Mouse (Mus musculus): Measurements from ENCODE around the gene Per3. TPM values are rescaled to one million over a fixed set of nuclear protein-coding genes. Genes with fewer than 3 reads are reported as not detected.

Gene Per3
- polyA plus RNA-seq, 1 experiment = 7.6 TPM

GRCm38 (mm10) chr4:150964635-150965554 lies 79.6 kb downstream of the Per3 start:
- H3K4me3 ChIP-seq (ENCODE audit: insufficient read depth, low read length) = no peak overlapping the region
- TF ChIP-seq CTCF (IDR thresholded peaks at IDR 0.05; ENCODE audit: borderline replicate concordance, insufficient read depth, low read length) (peak; percentile 83; the same call in 1 of the 2 replicates), POLR2A (IDR thresholded peaks at IDR 0.05; ENCODE audit: low read depth, low read length) (no peak)
- no peaks in the 10 kb centered on the region; the same call in 1 of the 2 replicates for H3K4me1 ChIP-seq (ENCODE audit: control insufficient read depth, insufficient read depth, low read length)
- H3K27ac ChIP-seq (ENCODE audit: insufficient read depth, low read length) = no peak overlapping the region

GRCm38 (mm10) chr4:150963711-150964110 lies 80.8 kb downstream of the Per3 start:
- H3K27ac ChIP-seq (ENCODE audit: insufficient read depth, low read length) = no peak overlapping the region
- no peaks in the 10 kb centered on the region; the same call in 1 of the 2 replicates for H3K4me1 ChIP-seq (ENCODE audit: control insufficient read depth, insufficient read depth, low read length)
- TF ChIP-seq CTCF (IDR thresholded peaks at IDR 0.05; ENCODE audit: borderline replicate concordance, insufficient read depth, low read length) (no peak), POLR2A (IDR thresholded peaks at IDR 0.05; ENCODE audit: low read depth, low read length) (no peak)

GRCm38 (mm10) chr4:150962231-150962630 lies 82.2 kb downstream of the Per3 start:
- Histone ChIP-seq H3K4me1 (ENCODE audit: control insufficient read depth, insufficient read depth, low read length) (no peaks in the 10 kb centered on the region; the same call in 1 of the 2 replicates), H3K27ac (ENCODE audit: insufficient read depth, low read length) (no peak overlapping the region), H3K4me3 (ENCODE audit: insufficient read depth, low read length) (no peak overlapping the region)
- no peak for TF ChIP-seq POLR2A (IDR thresholded peaks at IDR 0.05; ENCODE audit: low read depth, low read length)
- TF ChIP-seq CTCF (IDR thresholded peaks at IDR 0.05; ENCODE audit: borderline replicate concordance, insufficient read depth, low read length) = no peak

More at GRCm38 (mm10) chr4:150963711-150964110, 80.8 kb downstream of the Per3 start:
- H3K4me3 ChIP-seq (ENCODE audit: insufficient read depth, low read length) = no peak overlapping the region

- TF ChIP-seq POLR2A (IDR thresholded peaks at IDR 0.05; ENCODE audit: low read depth, low read length) = no peak
- no peak for TF ChIP-seq CTCF (IDR thresholded peaks at IDR 0.05; ENCODE audit: borderline replicate concordance, insufficient read depth, low read length)
- H3K4me1 ChIP-seq (ENCODE audit: control insufficient read depth, insufficient read depth, low read length) = no peaks in the 10 kb centered on the region; the same call in 1 of the 2 replicates
- no peak overlapping the region for H3K27ac ChIP-seq (ENCODE audit: insufficient read depth, low read length)
- no peak overlapping the region for H3K4me3 ChIP-seq (ENCODE audit: insufficient read depth, low read length)
These were observed 85.9 kb downstream of the Per3 start for GRCm38 (mm10) chr4:150958536-150958935.

- H3K27ac ChIP-seq (ENCODE audit: insufficient read depth, low read length) = no peak overlapping the region
- H3K4me3 ChIP-seq (ENCODE audit: insufficient read depth, low read length) = no peak overlapping the region
- no peaks in the 10 kb centered on the region for H3K4me1 ChIP-seq (ENCODE audit: control insufficient read depth, insufficient read depth, low read length)
- TF ChIP-seq CTCF (IDR thresholded peaks at IDR 0.05; ENCODE audit: borderline replicate concordance, insufficient read depth, low read length) = no peak
These were observed 87.4 kb downstream of the Per3 start for GRCm38 (mm10) chr4:150957106-150957458.

GRCm38 (mm10) chr4:150956369-150957105 lies 87.9 kb downstream of the Per3 start:
- Histone ChIP-seq H3K27ac (ENCODE audit: insufficient read depth, low read length) (no peak overlapping the region), H3K4me3 (ENCODE audit: insufficient read depth, low read length) (no peak overlapping the region), H3K4me1 (ENCODE audit: control insufficient read depth, insufficient read depth, low read length) (no peaks in the 10 kb centered on the region)
- TF ChIP-seq CTCF (IDR thresholded peaks at IDR 0.05; ENCODE audit: borderline replicate concordance, insufficient read depth, low read length) (no peak), POLR2A (IDR thresholded peaks at IDR 0.05; ENCODE audit: low read depth, low read length) (no peak)

Other genes with a start within 250 kb of the Per3 start
- 83.1 and 105 TPM in 2 replicates for gene Errfi1, start 190.7 kb downstream of the Per3 start, polyA plus RNA-seq (2011; ENCODE audit: insufficient read length, low read depth, missing spikeins)
- 102 and 121 TPM in 2 replicates for gene Park7, start 130.2 kb downstream of the Per3 start, polyA plus RNA-seq (2011; ENCODE audit: insufficient read length, low read depth, missing spikeins)
- 0.33 and 0.58 TPM in 2 replicates for gene Tnfrsf9, start 130.1 kb downstream of the Per3 start, polyA plus RNA-seq (2011; ENCODE audit: insufficient read length, low read depth, missing spikeins)
- gene Uts2, start 47.6 kb downstream of the Per3 start, polyA plus RNA-seq (2011; ENCODE audit: insufficient read length, low read depth, missing spikeins) = not detected in 2 replicates
- 83.8 and 90.2 TPM in 2 replicates for gene Vamp3, start 13.3 kb upstream of the Per3 start, polyA plus RNA-seq (2011; ENCODE audit: insufficient read length, low read depth, missing spikeins)
- gene Gm13090, start 44.9 kb upstream of the Per3 start, polyA plus RNA-seq (2011; ENCODE audit: insufficient read length, low read depth, missing spikeins) = not detected in 2 replicates